Mouse (Mus musculus): Measurements from ENCODE around the gene Tmem104.
A peak's percentile ranks its signal among the peaks of the same experiment; 100 is the strongest.

Tmem104 gene

GRCm38 (mm10) chr11:115167631-115168249, 19.5 kb upstream of the Tmem104 start:
- no peak for DNase-seq

- DNase-seq: no peak
Observed at GRCm38 (mm10) chr11:115169430-115169829, 17.9 kb upstream of the Tmem104 start.

GRCm38 (mm10) chr11:115171125-115171524, 16.2 kb upstream of the Tmem104 start:
- DNase-seq: peak; percentile 60 to 71

GRCm38 (mm10) chr11:115172825-115173287, 14.4 kb upstream of the Tmem104 start:
- no peak for DNase-seq

- DNase-seq: no peak
Observed at GRCm38 (mm10) chr11:115173549-115174339, 13.5 kb upstream of the Tmem104 start.

DNA sequence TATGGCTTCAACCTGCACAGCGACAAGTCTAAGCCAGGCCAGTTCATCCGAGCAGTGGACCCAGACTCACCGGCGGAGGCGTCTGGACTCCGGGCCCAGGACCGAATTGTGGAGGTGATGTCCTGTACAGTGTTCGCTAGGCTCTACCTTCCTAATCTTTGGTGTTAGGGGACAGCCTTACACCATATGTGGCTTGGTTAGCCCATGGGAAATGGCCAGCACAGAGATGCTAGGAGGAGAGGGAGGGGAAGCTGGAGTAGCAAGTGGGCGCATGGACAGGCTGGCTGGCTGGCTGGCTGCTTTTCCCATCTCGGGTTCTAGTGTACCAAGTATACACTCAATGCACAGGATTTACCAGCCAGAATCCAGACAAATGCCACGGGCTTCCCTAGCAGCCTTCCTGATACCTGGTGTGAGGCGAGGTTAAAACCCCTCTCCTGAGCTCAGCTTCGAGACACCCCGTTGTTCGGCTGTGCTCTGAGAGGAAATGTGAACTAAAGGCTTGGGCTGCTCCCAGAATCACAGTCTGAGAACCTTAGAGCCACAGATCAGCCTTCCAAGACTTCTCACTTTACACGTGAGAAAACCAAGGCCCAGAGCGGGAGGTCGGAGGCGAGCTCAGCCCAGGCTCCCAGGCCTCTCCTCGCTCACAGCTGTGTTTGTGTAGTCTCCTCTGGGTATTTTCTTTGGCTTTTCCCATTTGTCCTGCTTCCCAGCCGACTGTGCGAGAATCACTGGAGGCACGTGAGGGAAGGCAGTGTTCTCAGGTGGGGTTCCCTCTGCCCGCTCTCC, 10.7 kb upstream of the Tmem104 start:
- DNase-seq: no peak

- DNase-seq: no peak
Observed at GRCm38 (mm10) chr11:115177559-115178195, 9.6 kb upstream of the Tmem104 start.

- no peak for DNase-seq
Observed at GRCm38 (mm10) chr11:115178766-115179165, 8.5 kb upstream of the Tmem104 start.

DNA sequence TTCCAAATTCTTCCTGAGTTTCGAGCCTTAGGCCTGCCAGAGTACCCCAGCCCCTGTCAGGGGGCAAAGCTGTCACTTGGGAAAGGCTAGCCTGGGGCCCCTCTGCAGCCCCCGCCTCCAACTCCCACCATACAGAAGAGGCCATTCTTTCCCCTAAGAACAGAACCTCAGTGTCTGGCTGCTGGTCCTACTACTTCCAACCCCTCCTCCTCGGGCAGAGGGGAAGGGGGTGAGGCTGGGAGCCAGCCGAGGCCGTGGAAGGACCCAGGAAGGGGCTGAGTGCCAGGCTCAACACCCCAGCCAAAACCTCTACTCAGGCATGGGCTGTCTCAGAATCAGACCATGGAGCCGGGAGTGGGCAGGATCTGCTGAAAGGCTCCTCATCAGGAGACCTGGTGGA, 8.1 kb upstream of the Tmem104 start:
- no peak for DNase-seq

- no peak for DNase-seq
Observed at GRCm38 (mm10) chr11:115179881-115180280, 7.4 kb upstream of the Tmem104 start.

DNA sequence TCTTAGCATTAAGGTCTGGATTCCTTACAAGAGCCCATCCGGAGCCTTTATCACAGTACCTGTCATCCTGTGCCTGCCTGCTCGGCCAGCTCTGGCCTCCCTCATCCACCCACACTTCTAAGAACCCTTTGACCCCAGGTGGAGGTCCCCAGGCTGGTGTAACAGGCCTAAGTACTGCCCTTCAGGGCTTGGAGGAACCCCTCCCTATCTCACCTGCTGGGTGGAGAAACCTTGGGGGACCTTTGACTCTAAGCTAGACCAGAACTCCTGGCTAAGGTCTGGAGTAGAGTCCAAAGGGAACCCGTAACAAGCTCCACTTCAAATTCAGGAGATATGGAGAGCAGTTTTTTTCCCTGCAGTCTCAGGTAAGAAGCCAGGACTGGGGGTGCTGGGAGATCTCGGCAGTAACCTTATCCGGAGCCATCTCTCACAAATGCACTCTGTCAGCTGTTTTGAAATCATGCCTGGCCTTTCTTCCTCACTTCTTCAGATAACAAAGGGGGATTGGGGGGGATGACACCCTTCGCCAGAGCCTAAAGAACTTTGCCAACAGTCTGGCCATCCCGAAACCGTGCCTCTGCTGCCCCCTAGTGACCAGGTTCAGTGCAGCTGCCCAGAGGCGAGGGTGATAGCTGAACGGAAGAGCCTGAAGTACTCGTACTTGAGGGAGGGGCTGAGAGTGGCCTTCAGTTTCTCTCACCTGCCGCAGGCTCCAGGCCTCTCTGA, 5.2 kb upstream of the Tmem104 start:
- DNase-seq: peak; percentile 86 to 87

GRCm38 (mm10) chr11:115184973-115185372, 2.3 kb upstream of the Tmem104 start:
- no peak for DNase-seq

DNA sequence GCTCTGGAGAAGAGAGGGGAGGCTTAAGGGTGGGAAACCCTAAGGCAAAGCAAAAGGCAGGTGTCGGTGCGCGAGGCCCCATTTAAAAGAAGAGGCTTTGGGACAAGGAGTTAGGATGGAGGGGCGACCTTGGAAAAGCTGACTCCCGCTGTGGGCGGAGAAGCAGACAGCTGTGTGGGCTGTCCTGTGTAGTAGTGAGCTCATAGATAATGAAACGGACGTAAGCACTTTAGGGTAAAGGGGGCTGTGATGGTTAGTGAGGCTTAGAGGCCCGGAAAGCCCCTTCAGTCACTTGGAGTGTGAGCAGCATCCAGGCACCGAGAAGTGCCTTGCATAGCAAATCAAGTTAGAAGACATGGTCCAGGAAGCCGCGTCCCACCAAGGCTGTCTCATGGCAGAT, 406 bp downstream of the Tmem104 start, which contains the start of gene Nat9:
TSS of gene Nat9 (minus strand) at position 167 of the 400 bp plus-strand sequence.
- no peak for DNase-seq

DNA sequence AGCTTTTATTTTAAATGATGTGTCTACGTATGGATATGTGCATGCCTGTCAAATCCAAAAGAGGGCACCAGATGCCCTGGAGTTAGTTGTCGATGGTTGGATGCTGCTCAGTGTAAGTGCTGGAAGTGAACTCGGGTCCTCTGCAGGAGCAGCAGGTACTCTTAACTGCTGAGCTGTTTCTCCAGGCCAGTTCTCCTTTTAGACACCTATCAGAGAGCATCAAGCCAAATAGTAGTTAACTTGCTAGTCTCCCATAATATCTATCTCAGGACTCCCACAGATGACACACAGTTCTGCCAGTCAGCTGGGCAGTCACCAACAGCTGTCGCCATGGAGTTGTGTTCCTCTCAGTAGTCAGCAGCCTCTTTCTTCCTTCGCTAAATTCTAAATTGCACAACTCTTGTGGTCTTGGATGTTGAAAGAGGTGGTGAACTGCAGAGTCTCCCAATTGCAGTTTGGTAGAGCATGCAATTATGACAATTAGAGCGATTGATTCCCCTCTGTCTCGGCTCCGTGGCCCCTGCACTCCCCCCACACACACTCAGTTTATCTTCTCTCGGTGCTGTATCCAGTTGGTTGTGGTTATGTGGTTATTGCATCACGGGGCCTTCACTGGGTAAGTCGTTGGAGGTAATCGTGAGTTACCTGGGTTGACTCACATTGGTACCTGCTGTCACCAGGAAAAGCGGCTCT, 1.4 kb downstream of the Tmem104 start:
- DNase-seq: no peak

DNA sequence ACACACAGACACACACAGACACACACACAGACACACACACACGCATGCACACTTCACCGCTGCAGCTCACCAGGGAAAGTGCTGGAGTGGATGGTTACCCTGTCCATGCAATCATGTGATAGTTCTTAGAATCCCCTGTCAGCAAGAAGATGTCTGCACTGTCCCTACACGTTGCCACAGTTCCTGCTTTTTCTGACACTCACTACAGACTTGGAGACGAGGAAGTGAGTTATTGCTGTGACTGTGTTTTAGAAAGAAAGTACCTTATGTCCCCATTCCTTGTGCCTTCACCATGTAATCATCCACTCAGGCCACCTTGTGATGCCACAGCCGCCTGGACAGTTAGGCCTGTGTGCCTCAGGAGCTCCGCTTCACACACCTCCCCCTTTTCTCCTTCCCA, 2.0 kb downstream of the Tmem104 start:
- DNase-seq: no peak

DNA sequence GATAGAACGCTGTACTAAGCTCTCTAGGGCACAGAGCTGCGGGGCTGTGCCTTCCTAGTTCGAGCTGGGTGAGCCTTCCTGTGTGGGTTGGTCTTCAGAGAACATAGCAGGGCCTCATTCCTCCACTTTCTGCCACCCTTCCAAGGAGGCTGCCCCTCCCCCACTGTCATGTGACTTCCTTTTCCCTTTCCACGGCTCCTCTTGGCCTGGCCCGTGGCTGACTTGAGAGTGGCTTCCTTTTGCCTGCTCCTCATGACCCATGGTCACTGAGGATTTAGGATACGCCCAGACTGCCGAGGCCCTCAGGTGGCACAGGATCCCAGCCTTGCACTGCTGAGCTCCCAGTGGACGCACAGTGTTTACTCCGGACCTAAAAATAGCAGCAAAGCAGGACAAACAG, 4.9 kb downstream of the Tmem104 start:
- DNase-seq: no peak

DNA sequence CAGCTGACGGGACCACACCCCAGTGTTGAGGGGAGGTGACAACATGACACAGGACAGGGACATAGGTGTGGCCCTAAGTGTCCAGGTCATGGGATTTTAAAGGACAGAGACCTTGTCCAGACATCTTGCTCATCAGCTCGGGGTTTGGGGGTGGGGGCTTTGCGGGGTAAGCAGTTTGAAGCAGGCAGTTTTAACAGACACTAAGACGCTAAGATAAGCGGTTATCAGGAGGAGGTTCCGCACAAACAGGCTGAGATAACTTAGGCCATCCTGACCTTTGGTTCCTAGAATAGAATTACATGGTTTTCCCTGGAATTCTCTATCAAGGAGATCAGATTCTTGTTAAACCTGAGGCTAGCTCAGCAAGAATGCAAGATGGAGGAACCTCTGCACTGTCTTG, 7.4 kb downstream of the Tmem104 start:
- no peak for DNase-seq

DNA sequence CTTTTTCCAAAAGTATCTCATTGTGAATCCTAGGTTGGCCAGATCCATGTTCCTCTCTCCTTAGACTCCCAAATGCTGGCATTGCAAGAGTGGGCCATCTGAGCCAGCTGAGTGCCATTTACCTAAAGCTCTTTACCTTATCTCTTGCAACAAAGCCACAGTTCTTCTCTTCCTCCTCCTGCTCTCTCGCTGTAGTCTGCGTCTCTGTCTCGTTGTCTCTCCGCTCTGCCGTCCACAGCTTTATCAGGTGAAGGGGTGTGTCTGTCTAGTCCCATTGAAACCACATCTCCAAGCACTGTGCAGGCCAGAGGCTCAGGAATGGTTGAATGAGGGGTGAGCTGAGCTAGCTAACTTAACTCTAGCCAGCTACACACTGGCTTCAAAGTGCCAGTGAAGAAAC, 8.6 kb downstream of the Tmem104 start:
- no peak for DNase-seq

DNA sequence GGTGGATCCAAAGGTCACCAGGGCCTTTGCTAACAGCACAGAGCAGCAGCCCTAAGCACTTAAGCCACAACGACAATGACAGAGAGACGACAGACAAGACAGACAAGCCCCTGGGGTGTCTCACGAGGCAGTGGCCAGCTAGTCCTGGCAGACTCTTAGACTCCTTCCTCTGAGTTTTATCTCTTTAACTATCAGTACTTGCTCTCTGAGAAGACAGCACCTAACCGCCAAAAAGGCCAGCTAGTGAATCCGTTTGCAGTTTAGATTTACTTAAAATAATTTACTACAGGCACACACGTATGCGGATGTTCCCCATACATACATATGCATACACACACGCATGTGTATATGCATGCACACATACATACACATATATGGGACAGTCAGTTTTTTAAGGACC, 10.3 kb downstream of the Tmem104 start:
- DNase-seq: no peak

GRCm38 (mm10) chr11:115198932-115199384, 11.7 kb downstream of the Tmem104 start:
- no peak for DNase-seq

DNA sequence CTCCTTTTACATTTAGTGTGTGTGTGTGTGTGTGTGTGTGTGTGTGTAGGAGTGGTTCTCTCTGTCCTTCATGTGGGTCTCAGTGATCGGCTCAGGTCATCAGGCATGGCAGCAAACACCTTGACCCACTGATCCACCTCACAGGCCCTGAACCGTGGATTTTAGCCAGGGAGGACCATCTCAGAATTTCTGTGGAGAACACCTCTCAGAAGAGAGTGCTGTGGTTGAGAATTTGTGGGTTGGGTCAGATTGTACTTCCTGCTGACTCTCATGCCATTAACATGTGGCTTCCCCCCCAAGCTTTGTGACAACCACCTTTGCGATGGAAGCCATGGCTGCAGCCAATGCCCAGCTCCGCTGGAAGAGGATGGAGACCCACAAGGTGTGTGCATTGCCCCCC, 13.2 kb downstream of the Tmem104 start:
- DNase-seq: no peak

GRCm38 (mm10) chr11:115202316-115202715, 15.0 kb downstream of the Tmem104 start:
- DNase-seq: peak; percentile 95 to 97

All from cerebellum, postnatal 36 days (tissue).